Mouse (Mus musculus): Measurements from ENCODE around the gene Ate1.
A peak's percentile ranks its signal among the peaks of the same experiment; 100 is the strongest.
"Not testable (repeated sequence)": the region's sequence is repeated elsewhere in the genome, so short reads cannot be mapped to it uniquely, and the experiment has no call there.

Gene Ate1

GRCm38 (mm10) chr7:130523451-130523850 is 3.3 kb upstream of the Ate1 start:
- no peak for DNase-seq (ENCODE audit: extremely low spot score, low spot score)

GRCm38 (mm10) chr7:130520812-130521422 is 748 bp upstream of the Ate1 start:
- no peak for DNase-seq (ENCODE audit: extremely low spot score, low spot score)

GRCm38 (mm10) chr7:130519096-130520048 is 797 bp downstream of the Ate1 start:
- DNase-seq (ENCODE audit: extremely low spot score, low spot score) = peak; percentile 99

GRCm38 (mm10) chr7:130518213-130519095 is 1.7 kb downstream of the Ate1 start:
- DNase-seq (ENCODE audit: extremely low spot score, low spot score) = peak; percentile 23

- DNase-seq (ENCODE audit: extremely low spot score, low spot score) = no peak
Observed at GRCm38 (mm10) chr7:130510243-130510642, 9.9 kb downstream of the Ate1 start.

GRCm38 (mm10) chr7:130503006-130503405 is 17.2 kb downstream of the Ate1 start:
- DNase-seq (ENCODE audit: extremely low spot score, low spot score) = no peak

- DNase-seq (ENCODE audit: extremely low spot score, low spot score) = no peak
Observed at GRCm38 (mm10) chr7:130501499-130501898, 18.7 kb downstream of the Ate1 start.

GRCm38 (mm10) chr7:130493346-130493745 is 26.8 kb downstream of the Ate1 start:
- DNase-seq (ENCODE audit: extremely low spot score, low spot score) = no peak

- no peak for DNase-seq (ENCODE audit: extremely low spot score, low spot score)
Observed at GRCm38 (mm10) chr7:130492026-130492425, 28.1 kb downstream of the Ate1 start.

GRCm38 (mm10) chr7:130479003-130479402 is 41.2 kb downstream of the Ate1 start:
- DNase-seq (ENCODE audit: extremely low spot score, low spot score) = not testable (repeated sequence)

- peak; percentile 39 for DNase-seq (ENCODE audit: extremely low spot score, low spot score)
Observed at GRCm38 (mm10) chr7:130475970-130476369, 44.2 kb downstream of the Ate1 start.

GRCm38 (mm10) chr7:130473881-130474280 is 46.3 kb downstream of the Ate1 start:
- no peak for DNase-seq (ENCODE audit: extremely low spot score, low spot score)

- no peak for DNase-seq (ENCODE audit: extremely low spot score, low spot score)
Observed at GRCm38 (mm10) chr7:130472683-130473082, 47.5 kb downstream of the Ate1 start.

- DNase-seq (ENCODE audit: extremely low spot score, low spot score) = no peak
Observed at GRCm38 (mm10) chr7:130471045-130471444, 49.1 kb downstream of the Ate1 start.

- no peak for DNase-seq (ENCODE audit: extremely low spot score, low spot score)
Observed at GRCm38 (mm10) chr7:130455587-130456246, 64.5 kb downstream of the Ate1 start.

- DNase-seq (ENCODE audit: extremely low spot score, low spot score) = no peak
Observed at GRCm38 (mm10) chr7:130454226-130454625, 65.9 kb downstream of the Ate1 start.

GRCm38 (mm10) chr7:130435776-130436175 is 84.4 kb downstream of the Ate1 start:
- DNase-seq (ENCODE audit: extremely low spot score, low spot score) = no peak

- DNase-seq (ENCODE audit: extremely low spot score, low spot score) = no peak
Observed at GRCm38 (mm10) chr7:130432141-130432540, 88.0 kb downstream of the Ate1 start.

- peak; percentile 42 for DNase-seq (ENCODE audit: extremely low spot score, low spot score)
Observed at GRCm38 (mm10) chr7:130426586-130426985, 93.6 kb downstream of the Ate1 start.

GRCm38 (mm10) chr7:130425991-130426390 is 94.2 kb downstream of the Ate1 start:
- DNase-seq (ENCODE audit: extremely low spot score, low spot score) = no peak

GRCm38 (mm10) chr7:130419961-130420360 is 100.2 kb downstream of the Ate1 start:
- no peak for DNase-seq (ENCODE audit: extremely low spot score, low spot score)
